Mouse (Mus musculus): ENCODE results near the gene Mgat3.

GRCm38 (mm10) chr15:80158707-80159090 lies 14.8 kb upstream of the Mgat3 start:
- no peak for TF ChIP-seq CTCF (IDR thresholded peaks at IDR 0.05; ENCODE audit: insufficient read depth, low read length)
- TF ChIP-seq POLR2A (IDR thresholded peaks at IDR 0.05; ENCODE audit: borderline replicate concordance, extremely low read depth, low read depth, low read length): no peak
